Mouse (Mus musculus) gonadal fat pad, adult 2 months (tissue): ENCODE results near the gene Papss2. TPM values are rescaled to one million over a fixed set of nuclear protein-coding genes. Genes with fewer than 3 reads are reported as not detected.

ENCODE experiments used
- DNase-seq: peaks from one replicate; pipeline ENCODE4 v3.0.0-alpha.2; 2012; ENCODE audit warnings: low read depth
- polyA plus RNA-seq: library from polyadenylated mRNA; depleted of rRNA; stranded (reverse); fragments of >200 nt; gene quantifications from 2 replicates; pipeline ENCODE4 v1.2.3, GENCODE M21; 2012

The Papss2 gene
- polyA plus RNA-seq, 1 experiment, result 12.1 TPM

DNA sequence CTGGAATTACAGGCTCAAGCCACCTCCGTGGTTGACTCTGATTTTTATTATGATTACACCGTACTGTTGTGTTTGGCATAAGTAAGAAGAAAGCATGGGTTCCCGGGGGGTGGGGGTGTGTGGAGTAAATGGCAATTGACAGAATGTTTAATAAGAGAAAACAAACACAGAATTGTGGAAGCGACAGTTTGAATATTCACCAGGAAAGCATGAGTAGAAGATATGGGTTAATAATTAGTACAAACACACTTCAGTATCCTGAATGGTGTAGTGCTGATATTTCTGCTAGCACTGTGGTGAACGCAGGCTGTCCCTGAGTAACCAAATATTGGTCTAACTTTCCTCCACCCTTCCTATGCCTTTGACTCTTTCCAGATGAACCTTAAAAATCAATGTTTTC is 3.8 kb downstream of the Papss2 start:
- no peak for DNase-seq

DNA sequence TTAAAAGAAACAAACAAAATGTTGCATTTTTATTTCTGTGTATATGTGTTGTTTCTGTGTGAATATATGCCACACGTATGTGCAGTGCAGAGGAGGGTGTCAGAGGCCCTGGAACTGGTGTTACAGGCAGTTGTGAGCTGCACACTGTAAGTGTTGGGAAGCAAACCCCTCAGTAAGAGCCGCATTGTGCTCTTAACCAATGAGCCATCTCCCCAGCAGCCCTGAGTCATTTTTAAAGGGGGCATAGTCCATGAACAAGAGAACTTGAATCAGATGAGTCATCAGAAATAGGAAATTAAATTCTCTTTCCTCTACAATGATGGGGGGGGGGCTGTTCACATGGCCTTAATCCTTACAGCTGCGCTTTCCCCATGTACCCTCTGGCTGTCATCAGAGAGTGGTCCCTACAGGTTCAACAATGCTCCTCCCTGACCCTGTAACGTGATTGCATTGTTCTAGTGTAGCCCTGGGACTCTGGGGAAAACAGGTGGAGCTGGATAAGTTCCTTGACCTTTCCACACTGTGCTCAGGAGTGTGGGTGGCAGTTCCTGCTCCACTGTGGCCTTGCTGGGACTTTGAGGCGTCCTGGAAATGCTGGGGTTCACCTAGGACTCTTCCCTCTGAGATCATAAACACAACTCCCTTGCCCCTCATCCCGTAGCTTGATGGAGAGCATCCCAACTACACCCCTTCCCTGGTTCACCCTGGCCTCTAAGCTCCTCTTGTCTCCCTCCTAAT is 5.6 kb downstream of the Papss2 start:
- DNase-seq, result no peak

DNA sequence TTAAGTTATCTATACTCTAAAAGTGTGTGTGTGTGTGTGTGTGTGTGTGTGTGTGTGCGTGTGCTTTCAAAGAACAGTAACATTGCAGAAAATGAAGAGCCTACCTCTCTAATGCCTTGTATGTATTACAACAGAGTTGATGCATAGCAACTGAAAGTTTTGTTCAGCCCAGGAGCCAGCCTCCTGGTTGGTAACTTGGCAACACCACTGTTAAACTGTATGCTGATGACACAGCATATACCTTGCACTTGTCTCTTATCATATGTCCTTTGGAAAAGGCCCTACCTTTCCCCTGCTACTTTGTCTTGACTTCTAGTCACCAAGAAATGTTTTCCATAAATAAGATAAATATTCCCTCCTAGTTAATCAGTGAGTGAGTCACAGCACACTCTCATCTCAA is 7.9 kb downstream of the Papss2 start:
- no peak for DNase-seq

DNA sequence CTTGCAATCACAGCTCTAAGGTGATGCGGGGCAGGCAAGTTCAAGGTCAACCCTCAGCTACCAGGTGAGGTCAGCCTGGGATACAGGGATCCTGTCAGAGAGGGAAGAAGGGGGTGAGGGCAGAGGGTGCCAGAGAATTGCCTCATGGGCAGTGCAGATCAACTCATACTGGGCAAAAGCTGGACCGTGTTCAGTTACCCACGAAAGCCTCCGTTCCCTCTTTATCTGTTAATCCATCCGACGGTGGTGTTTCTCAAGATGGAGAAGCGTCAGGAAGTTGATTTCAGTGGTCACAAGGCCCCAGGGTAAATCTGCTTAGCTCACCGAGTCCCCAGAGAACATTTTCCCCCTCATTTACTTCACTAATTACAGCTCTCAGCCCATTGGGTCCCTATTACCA is 8.5 kb downstream of the Papss2 start:
- no peak for DNase-seq

DNA sequence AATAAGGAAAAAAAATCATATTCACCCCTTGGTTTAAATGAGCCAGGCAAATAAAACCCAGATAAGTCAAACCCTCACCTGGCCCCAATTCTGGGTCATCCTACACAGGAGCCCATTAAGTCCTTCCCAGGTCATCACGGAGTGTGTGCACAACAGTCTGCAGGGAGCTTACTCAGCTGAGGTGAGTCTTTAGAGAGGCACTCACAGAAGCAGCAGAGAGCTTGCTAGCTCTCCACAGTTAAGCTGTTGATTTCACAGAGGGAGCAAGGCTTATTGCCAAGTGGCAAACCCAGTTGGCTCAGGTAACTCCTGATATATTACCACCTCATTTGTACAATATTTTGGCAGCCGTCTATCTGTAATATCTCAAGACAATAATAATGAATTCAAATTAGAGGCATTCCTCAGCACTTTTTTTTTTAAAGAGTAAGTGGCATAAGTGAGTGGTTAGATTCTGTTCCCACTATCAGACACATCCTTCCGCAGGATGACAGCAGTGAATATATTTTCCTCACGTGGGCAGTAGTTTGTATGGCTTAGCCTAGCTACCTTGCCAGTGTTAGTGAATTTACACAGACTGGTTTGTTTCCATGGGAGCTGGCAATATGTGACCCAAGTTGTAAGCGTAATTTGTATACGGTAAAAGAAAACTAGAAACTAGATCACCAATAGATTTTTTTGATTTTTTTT is 9.1 kb downstream of the Papss2 start:
- DNase-seq, result peak; percentile 79

DNA sequence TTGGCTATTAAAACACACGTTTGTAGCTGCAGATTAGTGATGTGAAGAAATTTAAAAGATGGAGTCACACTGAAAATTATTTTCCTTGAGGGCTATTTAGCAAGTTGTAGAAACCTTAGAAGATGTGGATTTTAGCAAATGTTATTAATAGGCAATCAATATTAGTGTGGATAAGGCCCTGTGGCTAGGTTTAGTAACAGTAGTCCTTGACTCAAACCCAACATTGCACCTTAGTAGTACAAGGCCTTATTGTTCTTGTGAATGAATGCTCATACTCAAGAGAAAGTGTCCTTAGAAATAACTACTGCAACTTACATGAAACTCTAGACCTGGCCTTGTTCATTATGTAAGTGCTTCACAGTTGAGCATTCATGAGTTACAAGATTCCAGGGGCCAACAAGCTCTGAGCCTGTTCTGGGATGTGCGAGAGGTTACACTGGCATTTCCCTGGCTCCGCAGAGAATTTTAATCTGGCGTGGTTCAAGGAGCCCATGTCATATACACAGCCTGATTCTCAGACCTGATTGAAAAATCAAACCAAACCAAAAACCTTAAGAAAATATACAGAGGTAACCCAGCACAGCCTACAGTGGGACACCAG is 10.7 kb downstream of the Papss2 start:
- DNase-seq, result peak; percentile 61

DNA sequence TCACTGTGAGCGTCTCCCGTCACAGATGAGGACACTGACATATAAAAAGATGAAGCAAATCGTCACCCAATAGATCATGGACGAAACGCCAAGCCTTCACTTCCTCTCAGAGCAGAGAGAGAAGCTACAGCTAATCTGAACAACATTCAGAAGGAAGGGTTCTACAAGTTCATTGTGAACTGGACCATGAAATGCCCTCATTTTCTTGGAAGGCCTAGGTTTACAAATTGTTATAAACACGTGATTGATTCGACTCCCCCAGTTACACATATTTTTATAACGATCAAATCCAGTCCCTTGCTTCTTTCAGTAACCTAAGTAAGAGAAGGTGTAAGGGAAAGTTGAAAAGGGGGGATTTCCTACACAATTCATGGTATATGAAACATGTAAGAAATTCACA is 11.4 kb downstream of the Papss2 start:
- no peak for DNase-seq

DNA sequence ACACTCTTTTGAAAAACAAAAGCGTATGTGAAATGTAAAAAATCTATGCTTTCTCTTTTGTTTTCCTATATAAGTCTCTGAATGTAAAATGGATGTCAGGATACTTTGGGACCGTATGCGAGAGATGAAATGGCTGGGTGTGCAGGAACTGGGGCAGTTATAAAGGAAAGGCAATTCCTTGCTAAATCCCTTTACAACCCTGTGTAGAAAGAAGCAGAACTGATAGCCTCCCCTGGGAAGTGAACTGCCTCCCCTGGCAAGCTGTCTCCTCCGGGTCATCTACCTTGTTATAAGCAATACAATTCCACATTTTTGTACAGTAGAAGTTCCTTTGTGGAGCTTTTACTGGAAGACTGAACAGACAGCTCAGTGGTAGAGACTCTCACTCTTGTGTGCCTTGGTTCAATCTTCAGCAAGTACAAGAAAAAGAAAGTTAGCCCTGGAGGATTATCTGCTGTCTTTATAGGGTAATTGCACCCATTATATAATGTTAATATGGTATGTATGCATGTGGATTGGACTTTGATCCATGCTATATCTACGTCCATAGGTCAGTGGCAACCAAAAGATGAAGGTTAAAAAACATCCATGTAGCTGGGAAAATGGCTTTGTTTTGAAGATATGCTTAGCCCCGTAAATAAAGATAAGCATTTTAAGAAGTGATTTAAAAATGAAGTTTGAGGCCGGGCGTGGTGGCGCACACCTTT is 15.9 kb downstream of the Papss2 start:
- DNase-seq, result no peak

DNA sequence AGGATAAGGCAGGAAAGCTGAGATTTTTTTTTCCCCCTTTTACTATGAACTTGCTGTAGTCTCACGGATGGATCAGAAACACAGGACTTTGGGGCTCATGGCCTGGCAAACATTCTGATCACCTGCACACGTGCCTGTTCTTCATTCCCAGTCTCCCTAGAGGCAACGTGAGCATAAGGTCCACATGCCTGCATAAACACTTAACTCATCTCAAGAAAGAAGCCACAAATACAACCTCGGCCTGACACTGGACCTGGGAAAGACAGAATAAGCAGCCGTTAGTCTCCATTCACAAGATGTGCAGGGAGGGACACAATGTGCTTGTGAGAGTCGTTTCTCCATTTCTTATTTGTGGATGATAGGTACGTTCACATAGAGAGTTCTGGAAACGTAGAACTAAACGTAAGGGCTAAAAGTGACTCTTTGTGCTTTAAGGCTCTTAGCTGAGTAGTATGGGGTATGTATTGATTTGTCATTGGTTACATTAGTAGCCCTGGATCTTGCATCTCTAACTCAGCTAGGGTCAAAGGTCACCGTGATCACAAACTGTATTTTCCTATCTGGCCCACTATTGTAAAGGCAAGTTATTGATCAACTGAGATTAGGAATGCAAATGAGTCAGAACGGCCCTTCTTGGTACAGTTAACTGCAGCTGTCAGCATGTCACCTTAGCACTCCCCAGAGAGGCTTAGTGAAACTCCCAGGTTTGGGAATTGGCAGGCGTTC is 18.6 kb downstream of the Papss2 start:
- DNase-seq, result no peak

DNA sequence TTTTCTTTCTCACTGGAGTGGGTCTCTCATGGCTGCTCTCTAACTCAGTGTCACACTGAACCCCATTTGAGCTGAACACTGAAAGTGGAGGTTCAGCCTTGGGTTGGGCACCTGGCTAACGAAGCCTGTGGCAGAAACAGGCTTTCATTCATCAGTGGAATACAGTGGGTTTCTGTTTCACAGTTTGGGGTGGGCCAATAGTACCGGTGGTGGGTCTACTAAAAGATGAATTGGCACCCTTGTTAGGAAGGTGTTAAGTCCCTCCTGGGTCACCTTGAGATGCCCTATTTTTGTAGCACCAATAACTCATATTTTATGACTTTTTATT is 19.1 kb downstream of the Papss2 start:
- no peak for DNase-seq

DNA sequence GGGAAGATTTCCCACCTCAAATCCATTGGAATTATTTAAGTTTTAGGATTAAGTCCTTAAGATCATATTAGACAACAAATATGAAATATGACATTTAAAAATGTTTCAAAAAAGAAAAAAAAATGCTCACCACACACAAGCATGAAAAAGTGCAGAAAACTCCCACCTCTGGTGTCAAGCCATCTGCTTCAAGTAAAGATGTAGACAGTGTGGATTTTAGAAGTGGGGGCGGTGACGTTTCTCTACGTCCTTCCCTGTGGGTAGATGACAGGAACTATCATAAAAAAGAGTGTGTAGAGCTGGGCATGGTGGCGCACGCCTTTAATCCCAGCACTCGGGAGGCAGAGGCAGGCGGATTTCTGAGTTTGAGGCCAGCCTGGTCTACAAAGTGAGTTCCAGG is 21.1 kb downstream of the Papss2 start:
- DNase-seq, result no peak

DNA sequence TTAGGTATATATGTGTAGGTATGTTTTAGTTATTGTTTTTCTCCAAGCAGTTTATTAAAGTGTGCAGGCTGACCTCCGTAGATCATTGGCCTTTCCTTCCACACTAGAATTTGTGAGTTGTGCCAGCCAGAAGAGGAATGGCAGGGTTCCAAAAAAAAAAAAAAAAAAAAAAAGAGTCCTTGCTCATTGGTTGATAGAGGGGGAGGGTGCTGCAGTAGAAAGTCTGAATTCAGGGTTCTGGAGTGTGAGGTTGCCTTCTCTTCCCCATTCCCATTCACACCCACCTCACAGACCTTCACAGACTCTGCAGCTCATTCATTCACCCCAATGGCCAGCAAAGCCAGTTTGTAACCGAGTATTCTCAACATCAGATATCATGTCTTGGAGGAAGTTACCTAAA is 24.1 kb downstream of the Papss2 start:
- DNase-seq, result no peak

DNA sequence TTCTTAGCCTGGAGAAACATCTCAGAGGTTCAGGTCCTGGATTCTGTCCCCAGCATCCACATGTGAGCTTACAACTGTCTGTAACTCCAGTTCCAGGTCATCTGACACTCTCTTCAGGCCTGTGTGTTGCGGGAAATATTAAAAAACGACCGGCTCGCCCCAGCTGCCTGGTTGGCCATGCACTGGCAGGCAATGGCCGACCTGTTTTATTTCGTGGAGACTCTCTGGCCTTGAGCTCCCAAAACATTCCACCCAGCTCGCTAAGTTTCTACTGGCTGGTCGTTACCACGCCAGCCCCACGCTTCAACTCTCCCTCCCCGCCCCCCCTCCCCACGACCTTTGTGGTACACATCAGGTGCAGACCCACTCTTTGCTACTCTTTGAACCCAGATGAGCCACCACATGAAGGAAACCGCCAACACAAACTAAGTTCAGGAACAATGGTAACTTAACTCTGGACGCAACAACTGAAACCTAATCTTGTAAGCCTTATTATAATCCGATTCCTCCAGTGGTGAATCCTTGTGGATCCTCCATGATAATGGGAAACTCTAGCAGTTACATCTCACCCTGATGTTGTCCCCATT is 25.4 kb downstream of the Papss2 start:
- no peak for DNase-seq

DNA sequence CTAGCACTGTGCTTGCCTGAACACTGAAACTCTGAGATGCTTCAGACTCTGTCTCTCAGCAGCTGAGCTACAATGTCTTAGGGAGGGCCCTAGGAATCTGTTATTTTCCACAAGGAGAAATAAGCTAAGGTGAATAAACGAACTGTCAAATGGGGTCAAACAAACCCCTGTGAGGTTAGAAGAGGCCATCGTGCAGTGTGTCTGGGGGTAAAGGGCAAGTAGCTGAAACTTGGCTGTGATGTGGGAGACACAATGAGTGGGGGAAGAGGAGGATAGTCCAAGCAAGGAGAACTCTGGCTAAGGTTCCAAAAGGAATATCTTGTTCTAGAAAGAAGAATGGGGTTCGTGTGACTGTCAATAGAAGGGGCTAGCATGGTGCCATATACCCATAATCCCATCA is 26.6 kb downstream of the Papss2 start:
- no peak for DNase-seq

DNA sequence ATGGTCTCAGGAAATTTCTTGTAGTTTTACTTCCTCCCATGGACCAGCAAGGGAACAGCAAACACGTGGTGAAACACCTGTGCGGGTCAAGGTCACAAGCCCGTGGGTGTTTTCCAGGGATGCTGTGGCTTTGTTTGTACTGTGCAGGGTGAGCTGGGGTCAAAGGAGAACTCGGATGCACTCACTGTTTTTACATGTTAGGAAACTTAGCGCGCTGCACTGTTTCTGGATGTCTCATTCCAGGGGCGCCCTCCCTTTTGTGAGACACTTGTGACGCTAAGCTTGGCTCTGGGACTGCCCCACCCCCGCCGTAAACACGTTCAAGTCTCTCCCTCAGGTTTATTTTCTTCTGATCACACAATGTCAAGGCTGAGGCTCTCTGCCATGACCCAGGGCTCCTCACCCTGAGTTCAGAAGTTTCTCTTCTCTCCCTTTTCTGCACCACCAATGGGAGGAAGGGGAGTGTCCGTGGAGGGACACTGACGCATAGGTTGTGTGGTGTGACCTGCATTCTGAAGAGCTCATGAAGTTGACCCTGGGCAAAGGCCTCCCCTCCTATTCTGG is 31.3 kb downstream of the Papss2 start:
- no peak for DNase-seq

DNA sequence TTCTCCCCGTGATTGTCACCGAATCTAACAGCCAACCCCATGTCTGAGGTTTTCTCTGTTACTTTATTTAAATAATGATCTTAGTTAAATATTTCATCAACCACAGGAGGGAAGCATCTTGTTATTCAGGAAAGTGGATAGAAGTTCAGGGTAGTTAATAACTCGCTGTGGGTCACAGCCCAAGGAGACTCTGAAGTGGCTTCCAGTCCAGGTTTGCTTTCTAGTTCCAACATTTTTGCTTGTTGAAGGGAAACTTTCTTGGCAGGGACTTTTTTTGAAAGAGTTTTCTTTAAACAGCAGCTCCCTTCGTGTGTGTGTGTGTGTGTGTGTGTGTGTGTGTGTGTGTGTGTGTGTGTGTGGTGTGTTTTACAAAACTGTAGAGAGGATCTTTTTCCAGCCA is 32.0 kb downstream of the Papss2 start:
- DNase-seq, result no peak

DNA sequence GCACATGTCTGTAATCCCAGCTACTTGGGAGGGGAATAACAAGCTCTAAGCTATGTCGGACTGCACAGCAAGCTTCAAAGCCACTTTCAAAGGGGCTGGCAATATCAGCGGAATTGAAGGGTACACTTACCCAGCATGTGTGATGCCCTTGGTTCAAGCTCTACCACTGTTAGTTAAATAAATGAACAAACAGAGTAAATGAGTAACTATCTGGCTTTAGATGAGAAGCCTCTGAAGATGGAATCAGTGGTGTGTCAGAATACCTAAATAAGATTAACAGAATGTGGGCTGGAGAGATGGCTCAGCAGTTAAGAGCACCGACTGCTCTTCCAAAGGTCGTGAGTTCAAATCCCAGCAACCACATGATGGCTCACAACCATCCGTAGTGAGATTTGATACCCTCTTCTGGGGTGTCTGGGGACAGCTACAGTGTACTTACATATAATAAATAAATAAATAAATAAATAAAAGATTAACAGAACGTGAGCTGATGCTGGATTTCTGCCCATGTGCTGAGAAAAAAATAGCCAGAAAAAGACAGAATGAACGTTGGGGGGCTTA is 33.1 kb downstream of the Papss2 start:
- DNase-seq, result no peak

DNA sequence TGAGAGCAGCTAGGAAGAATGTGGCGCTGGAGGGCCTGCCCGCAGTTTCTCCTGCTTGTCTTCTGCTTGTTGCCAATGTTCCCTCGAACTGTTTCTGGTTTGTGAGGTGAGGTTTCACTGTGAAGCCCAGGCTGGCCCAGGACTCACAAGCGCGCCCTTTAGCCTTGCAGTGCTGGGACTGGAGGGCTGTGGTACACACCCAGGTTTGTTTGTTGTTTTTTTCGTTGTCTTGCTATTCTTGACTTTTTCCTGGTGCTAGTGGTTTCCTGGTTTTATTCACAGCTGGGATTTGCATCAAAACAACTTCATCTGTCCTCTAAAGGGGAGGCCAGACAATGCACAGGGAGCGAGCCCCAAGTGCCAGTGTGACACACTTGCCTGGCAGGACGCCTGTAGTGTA is 39.3 kb downstream of the Papss2 start:
- no peak for DNase-seq

DNA sequence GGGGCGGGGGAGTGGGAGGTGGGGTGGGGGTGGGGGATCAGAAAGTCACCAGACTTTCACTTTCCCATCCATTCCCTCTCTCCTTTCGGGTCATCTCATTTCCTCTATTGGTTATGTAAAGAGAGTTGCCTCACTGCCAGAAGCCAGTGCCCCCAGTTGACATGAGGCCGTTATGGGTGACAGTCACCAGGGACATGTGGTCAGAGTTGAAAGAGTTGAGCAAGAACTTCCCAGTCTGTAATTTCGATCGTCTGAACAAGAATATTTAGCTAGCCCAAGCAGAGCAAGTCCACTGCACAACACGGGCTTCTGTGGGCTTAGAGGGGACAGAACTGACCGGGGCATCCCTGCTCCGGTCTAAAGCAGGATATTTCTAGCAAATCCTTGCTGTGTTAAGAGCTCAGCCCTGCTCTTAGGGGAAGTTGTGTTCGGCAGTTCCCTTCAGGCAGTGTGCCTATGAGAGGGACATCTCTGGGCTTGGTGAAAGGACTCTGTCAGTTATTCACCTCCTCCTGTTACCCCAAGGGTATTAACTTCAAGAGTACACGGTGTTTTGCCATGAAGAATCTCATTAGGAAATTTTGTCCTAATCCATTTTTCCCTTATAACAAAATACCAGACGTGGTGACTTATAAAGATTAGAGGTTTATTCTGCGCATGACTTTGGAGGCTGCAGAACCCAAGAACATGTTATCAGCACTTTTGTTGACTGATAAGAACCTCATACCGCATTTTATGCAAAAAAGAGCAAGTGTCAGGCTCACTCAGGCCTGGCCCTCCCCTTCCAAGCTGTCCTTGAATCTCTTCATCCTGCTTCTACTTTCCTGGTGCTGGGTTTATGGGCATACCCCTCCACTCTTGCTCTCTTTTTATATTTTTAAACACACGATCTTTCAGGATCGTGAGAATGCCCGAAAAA is 42.0 kb downstream of the Papss2 start:
- no peak for DNase-seq
